Mouse (Mus musculus) kidney, postnatal 36 days (tissue): ENCODE measurements around the gene Nkd2.

Experiments
- DNase-seq, 2 experiments: peaks; one replicate each; pipeline ENCODE4 v3.0.0; 2021 to 2022; ENCODE audit warnings: mixed read lengths in 2 of 2

The Nkd2 gene

DNA sequence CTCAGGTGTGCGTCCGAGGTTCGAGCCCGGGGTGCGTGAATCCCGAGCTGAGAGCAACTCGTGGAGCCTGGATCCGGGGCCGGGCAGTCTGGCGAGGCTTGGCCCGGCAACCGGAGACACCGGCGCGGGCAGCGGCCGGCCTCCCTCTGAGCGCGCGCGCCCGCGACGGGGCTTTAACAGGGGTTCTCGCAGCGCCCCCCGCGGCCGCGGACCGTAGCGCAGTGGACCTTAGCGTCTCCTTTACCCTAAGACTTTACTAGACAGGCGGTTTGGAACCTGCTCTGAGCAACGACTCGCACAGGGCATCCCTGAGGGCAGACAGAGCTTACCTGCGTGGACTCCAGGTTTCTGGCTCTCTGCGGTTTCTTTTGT, at the start of gene Nkd2:
TSS of gene Nkd2 (minus strand) at position 167 of the 372 bp plus-strand sequence.
- DNase-seq: peak; percentile 89 to 95

DNA sequence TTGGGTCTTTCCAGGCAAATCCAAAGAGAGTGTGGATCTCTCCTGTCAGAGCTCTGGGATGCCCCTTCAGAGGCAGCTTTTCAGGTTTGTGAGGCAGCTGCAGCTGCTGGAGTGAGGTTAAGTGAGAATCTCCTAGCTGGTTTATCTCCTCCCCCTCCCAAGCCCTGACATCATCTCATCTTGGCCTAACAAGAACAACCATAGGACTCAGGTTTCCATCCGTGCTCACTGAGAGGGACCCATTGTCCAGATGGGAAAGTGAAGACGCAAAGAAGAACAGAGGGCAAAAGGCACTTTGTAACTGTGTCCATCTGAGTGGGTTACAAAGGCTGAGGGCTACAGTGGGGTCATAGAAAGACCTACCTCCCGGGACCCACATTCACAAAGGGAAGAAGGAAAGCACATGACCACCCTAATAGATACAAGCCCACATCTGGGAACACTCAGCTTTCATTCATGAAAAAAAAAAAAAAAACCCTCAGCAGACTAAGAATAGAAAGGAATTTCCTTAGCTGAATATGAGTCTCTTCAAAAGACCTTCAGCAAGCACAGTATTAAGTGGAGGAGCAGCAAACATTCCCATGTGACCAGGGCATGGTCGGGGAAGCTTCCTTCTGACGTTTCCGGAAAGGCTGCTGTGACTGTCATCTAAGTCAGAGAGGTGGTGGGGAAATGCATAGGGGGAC, 45.2 kb upstream of the Nkd2 start:
- DNase-seq: peak; percentile 54 to 60

DNA sequence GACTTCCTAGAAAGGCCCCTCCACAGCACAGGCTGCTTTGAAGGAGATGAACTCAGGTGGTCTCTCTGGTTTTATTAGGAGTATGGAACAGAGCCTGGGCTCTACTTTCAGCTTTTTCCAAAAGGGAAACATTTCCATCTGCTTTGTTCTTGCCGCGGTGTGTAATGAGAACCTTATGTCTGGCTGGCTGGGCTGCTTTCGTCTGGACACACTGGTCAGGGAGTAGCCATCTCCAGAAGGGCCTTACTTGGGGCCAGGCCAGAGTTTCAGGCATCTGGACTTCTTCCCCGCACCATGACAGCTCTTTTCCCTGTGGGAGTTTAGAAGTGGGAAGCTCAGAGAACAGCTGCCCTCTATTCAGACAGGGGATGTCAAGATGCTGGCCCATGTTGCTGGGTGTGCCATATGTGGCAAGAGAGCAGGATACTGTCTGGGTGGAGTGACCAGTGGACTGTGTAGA, 40.0 kb upstream of the Nkd2 start:
- DNase-seq: peak; percentile 41 to 53

DNA sequence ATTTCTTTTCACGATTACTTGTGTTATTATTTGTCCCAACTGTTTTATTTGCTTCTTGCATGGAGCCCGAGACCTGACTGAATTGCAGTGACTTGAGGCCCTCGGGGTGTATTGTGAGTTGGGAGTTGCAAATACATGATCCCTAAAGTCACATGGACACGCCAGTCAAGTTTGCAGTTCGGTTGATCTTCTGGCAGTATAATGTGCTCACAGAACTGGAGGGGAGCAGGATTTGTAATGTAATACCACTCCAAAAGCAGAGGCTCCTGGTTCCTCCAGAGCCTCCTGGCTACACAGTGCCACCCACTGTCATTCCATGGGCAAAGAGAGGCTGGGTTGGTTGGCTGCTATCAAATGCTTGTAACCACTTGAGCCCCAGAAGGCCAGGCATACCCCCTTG, 39.2 kb upstream of the Nkd2 start:
- DNase-seq: no peak

DNA sequence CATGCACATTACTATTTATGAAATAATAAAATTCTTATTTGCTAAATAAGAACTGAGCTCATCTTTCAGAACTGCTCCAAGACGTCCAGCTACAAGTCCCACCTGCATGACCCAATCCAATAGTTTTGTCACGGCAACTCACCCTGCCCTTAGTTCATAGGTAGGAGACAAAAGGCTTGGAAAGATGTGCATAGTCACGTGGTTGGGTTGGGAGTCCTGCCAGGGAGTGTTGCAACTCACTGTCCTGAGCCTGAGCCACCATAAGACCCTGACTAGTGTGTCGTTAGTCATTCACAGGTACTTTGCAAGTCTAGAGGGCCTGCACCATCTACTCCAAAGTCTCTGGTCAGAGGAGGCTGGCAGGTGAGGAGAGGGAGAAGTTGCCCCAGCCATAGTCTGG, 38.6 kb upstream of the Nkd2 start:
- DNase-seq: peak; percentile 42 to 55

DNA sequence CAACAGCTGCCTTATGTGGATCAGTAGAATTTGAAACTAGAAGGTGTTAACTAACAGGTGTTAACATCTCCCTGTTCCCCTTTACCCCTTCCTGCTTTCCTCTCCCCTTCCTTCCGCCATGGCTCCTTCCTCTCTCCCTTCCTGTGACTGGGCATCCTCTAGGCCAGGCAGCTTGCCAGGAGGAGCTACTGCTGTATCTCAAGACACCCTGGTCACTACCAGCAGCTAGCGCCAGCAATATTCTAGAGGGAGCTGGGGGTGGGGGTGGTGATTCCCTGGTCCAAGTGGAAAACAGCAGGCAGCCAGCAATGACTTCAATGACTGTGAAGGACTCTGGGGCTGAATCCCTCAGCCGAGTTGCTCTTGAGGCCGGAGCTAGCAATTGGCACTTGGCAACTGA, 38.2 kb upstream of the Nkd2 start:
- peak; percentile 16 to 37 for DNase-seq

DNA sequence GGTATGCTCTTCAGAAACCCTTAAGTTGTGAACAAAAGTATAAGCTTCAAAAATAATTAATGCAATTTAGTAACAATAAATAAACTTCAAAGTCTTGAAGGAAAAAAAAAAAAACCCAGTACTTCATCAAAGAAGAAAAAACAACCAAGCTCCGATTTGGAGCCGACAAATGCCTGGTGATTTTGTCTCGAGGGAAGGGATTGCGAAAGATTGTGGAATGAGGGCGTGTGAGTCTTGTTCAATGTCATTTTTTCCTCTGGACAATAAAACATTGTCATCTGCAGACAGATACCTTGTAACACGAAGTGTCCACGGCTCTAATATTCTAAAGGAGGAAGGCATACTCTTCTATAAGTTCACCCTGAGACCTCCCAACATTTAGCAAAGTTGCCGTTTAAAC, 33.9 kb upstream of the Nkd2 start:
- DNase-seq: no peak

DNA sequence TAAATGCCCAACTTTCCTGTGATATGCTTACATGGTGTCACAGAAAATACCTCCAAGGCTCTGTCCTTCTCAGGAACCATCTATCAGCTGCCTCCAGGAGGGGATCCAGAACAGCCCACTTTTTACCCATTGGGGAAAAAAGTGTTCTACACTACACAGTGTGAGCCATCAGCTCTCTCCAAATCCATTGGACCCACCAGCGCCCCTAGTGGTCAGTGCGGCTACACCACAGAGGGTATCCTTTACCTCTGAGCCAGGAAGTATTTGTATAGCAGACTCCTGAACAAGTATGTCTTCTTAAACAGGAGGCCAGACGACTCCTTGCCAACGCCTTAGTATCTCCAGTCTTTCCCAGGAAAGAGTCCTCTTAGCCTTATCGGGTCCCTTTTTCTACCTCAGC, 32.4 kb upstream of the Nkd2 start:
- DNase-seq: peak; percentile 31 to 84

DNA sequence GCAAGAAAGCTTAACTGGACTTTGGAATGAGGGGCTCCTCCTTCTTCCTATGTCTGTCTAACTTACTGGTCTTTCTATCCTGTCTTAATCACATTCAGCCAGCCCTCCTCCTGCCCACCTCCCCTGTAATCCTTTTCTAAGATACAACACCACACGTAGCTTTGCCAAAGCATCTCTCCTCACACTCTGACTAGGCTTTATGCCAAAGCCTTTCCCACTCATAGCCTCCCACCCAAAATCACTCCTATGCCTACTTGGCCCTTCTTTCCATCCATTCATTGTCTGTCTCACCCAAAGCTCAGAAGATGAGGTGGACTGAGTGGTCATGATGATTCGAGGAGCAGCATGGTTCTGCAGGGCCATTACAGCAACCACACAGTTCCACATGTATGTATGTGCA, 24.7 kb upstream of the Nkd2 start:
- no peak for DNase-seq

DNA sequence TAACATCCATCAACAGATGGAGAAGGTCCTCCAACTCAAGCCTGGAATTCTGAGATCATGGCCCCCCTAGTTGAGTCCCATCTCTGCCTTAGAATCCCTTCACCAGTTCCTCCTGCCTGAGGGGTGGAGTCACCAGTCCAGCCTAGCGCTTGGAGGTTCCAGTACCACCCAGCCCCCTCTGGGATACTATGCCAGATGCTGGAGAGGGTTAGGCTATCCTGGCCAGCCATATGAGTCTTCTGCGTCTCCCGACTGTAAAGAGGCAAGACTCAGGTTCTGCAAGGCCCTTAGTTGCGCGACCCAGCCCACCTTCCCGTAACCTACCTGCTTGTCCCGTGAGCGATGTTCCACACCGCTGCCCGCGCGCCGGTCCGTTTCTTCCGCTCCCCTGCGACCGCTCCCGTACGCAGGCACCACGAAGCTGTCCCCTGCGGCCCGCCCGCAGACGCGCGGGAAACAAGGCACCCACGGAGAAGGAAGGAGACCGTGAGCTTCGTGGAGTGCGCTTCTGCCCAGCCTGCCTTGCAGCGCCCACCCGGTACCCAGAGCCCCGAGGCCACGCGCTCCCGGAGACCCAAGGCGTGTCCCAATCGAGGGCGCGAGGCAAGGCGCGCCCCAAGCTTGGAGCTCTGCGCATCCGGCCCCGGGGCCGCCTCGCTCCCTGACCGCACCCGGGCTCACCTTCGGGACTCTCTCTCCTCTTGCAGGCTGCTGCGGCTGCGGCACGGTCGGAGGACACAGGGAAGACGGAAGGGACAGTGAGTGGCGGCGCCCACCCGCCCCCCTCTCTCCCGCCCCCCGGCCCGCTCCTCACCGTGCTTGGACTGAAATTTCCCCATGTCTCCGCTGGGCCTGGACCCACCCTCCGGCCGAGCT, 604 bp downstream of the Nkd2 start:
- peak in 1 of 2 experiments; percentile 48 for DNase-seq

DNA sequence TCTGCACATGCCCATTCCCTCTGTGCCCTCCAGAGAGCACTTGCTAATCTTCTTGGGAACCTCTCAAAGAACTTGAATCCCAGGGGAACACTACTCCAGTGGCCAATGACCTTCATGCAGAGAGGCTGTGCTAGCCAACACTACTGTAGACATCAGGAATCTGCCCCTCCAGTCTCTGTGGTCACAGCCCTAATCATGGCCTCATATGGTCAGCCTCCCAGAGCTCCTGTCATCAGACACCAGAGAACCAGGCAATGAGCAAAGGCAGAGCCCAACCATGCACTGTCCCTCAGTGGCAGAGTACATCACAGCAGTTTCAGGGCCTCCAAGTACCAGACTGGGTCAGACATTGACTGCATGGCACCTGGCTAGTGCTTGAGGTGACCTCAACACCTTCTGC, 4.7 kb downstream of the Nkd2 start:
- DNase-seq: no peak

DNA sequence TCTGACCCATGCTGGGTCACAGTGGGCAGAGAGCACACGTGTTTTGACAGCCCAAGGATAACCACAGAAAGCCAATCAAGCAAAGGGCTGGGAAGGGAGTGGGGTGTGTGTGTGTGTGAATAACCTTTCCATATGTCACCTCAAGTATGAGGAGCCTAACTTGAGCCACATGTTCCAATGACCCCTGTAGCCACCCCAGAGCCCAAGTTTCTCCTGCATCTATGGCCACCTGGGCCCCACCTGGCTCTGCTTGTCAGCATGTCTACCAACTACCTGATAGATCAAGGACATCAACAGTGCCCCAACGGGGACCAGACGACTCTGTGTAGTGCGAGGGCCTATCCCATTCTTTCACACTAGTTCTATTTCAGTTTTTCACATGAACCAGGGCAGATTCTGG, 7.7 kb downstream of the Nkd2 start:
- no peak for DNase-seq

DNA sequence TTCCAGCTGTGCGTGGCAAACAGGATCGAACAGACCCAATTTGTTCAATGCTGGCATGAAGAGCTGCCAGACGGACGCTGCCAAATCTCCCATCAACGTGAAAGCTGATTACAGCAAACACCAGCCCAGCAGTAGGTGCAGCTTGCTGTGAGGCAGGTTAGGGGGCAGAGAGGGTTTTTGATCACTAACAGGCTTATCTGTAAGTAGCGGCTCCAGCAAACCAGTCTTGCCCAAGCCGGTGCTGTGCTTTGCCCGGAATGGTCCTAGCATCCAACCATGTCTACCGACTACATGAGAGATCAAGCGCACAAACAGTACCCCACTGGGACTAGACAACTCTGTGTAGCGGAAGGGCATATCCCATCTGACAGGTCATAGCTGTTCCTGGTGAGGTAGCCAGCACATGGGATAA, 8.3 kb downstream of the Nkd2 start:
- no peak for DNase-seq

DNA sequence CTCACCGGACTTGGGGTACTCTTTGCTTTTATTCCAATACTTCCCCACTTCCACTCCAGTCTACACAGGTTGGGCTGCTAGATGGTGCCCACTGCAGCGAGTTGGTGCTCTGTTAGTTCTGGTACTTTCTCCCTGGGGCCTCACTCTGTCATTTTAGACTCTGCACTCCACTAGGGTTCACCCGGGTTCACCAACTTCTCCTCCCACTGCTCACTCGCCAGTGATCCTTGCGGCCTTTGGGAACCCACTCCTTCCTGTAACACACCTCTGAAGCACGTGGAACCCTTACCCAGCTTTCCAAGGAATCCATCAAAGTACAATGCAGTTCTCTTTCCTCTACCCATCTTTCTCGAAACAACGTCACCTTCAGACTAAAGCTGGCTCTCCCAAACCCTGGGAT, 9.7 kb downstream of the Nkd2 start:
- DNase-seq: peak; percentile 57 to 71

DNA sequence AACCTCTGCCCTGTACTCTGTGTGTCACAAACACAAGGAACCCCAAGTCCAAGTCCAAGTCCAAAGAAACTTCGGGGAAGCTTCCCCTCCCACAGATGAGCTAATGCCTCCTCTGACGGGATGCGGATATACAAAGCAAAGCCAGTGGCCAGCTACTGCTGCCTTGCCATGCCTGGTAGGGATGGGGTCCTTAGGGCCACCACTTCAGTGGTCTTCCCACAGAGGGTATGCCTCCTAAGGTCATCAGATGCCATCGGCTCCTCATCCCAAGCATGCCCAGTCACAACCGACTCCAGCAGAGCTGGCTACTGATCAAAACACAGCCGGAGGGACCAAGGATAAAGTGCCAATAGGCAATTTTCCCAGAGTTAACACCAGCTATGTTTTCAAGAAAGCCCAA, 10.9 kb downstream of the Nkd2 start:
- DNase-seq: no peak

DNA sequence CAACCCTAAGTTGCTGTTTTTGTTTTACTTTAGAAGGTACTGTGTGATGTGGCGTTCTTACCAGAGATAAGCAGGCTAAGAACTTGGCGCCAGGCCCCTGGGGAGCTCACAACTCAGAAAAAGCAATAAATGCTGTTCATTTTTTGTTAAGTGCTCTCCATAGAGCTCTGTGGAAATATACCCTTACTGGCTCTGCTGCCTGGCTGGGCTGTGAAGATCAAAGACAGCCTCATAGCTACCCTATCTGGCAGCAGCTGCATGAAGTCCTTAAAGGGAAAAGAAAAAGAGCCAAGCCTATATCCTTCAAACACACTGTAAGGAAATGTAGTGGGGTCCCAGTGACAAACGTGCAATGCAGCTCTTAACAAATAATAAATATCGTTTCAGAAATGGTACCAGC, 11.6 kb downstream of the Nkd2 start:
- no peak for DNase-seq

DNA sequence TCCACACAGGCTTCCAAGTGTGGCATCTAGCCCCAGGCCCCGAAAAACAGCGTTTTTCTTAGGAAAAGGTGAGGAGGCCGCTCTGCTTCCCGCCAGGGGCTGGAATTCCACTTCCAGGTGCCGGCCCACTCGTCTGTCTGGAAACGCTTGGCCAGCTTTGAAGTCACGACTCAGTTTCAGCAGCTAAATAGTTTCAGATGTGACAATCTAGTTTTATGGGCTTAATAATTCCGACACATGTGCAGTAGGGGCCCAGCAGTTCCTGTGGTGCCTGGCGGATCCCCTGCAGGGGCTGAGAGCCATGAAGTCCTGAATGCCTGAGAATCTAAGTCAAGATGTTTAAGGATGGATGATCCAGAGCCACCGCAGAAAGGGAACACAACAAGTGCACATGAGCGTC, 13.6 kb downstream of the Nkd2 start:
- no peak for DNase-seq

DNA sequence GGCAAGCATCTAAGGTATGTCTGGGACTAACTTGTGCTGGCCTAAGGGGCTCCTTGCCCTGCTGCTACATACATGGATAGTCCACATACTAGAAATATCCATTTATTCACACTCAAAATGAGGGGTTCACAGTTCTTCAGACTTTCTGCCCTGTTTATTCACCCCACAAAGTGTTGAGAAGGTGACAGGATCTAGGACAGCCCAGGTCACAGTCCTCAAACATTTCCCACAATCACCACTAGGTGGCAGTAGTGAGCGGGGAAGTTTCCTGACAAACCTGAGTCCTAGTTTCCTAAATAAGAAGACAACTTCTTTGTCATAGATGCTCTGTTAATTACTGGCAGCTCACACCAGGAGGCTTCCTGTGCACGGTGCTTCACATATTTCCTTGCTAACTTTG, 15.9 kb downstream of the Nkd2 start:
- peak; percentile 33 to 79 for DNase-seq

DNA sequence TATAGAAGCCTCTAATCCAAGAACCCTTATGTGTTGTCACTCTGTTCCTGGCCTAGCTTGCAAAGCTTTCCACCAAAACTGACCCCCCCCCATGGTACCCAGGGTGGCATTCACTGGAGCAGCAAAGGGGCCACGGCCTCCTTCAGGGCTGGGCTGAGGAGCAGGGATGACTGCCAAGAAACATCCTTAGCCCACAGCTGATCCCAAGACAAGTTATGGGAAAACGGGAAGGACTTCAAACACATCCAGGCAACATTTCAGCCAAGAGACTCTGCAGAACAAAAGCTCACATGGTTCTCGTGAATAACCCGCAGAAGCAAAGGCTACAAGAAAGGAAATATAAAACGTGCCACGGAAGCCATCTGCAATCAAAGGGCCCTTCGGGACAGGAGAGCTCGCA, 20.2 kb downstream of the Nkd2 start:
- DNase-seq: no peak

DNA sequence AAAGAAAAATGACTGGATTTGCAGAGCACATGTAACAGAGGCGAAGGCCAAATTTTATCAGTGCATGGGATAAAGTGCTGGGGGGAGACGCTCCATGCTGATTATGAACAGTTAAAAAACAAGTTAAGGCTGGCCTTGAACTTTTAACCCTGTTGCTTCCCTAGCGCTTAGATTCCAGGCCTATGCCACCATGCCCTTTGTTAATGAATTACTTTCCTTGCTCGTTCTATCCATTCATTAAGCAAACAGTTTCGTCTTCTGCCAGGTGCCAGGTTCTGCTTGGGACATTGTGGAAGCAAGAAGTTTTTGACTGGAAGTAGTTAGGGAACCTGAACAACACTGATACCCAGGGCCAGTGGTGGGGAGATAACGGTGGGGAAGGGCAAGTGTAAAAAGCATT, 23.7 kb downstream of the Nkd2 start:
- DNase-seq: peak in 1 of 2 experiments; percentile 28

DNA sequence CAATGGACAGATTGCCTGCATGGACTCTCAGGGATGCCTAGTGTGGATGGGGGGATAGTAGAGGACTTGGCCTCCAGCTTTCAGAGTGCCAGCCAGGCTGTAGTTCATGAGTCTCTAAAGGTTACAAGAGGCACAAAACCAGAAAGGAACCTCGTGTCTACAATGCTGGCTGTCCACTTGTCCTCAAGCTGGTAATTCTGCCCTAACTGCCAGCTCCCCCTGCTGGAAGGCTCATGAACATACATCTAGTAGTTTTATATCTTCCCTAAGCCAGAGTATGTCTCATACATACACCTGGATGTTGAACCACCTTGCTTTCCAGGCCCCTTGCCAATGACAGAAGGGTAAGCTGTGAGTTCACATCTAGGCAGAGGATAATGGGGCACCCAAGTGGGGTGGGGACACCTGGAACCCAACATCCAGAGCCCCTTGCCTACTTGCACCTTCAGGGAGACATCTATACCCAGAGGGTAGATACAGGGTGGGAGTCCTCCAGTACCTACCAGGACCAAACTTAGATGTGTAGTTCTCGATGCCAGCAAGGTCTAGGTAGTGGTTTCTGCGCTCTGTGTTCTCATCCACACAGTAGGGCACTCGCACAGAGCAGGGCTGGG, 25.1 kb downstream of the Nkd2 start:
- DNase-seq: peak; percentile 71 to 88

DNA sequence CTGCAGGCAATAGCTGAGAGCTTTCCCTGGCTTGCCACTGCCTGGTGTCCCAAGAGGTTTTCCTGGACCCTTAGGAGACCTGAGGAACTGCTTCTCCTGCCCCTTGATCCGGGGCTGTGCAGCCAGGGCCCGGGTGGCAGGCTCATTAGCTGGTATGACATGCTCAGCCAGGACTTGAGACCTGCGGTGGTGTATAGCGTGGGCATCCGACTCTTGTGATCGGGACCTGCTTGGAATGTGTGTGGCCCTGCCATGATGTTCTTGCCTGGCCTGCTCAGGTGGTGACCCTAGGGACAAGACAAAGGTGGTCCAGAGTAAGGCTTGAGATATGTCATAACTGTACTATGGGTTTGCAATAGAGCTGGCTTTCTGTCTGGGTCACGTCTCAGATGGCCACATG, 26.2 kb downstream of the Nkd2 start:
- no peak for DNase-seq

DNA sequence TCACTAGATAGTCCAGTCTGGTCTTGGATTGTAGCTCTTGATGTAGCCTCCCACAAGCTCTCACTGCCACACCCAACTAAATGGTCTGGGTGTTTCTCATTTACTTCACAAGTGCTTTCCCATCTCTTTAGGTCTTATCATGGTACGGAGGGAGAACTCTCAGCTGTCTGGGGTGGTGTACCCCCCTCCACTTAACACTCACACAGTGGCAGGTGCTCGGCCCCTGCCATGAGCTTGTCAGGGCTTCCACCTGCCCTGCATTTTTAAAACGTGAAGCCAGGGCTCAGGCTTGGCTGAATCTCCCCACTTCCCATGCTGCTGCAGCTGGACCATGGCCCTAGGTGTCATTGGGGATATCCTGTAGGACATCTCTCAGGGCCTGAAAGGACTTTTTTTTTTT, 28.5 kb downstream of the Nkd2 start:
- no peak for DNase-seq

DNA sequence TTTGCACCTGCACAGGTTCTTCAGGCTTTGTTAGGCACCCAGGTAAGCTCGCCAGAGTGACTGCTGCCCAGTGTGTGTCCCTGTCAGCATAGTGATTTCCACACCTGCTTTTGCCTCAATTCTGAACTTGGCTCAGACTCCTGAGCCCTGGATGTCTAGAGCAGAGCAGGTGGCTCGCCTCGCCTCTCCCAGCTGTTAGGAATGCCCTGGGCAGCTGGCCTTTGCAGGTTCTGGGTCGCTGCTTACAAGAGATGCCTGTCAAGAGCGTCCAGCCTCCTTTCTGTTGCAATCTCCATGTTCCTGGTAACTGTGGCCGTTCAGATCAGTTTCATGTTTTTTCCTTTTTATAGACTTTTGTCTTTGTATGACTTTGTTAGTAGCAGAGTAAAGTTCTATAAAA, 31.1 kb downstream of the Nkd2 start:
- DNase-seq: peak; percentile 50
